Mouse (Mus musculus) brain, embryonic 14.5 days (tissue): ENCODE results near the gene Cpd.

Experiments used
- CTCF ChIP-seq: fragments of 200-500 bp; IDR thresholded peaks from 2 replicates; pipeline ENCODE4 v1.5.1; 2012; ENCODE audit warnings: inconsistent platforms, mild to moderate bottlenecking, moderate library complexity, borderline replicate concordance; ENCODE audit not compliant: insufficient read depth, insufficient read length; ENCODE audit errors: extremely low read depth
- POLR2A ChIP-seq: fragments of 200-500 bp; IDR thresholded peaks from 2 replicates; pipeline ENCODE4 v1.6.1; 2012; ENCODE audit warnings: mild to moderate bottlenecking, inconsistent platforms, borderline replicate concordance; ENCODE audit not compliant: poor library complexity, insufficient read depth, insufficient read length, severe bottlenecking; ENCODE audit errors: extremely low read depth

GRCm38 (mm10) chr11:76889339-76890164 is 42.7 kb upstream of the Cpd start:
- TF ChIP-seq CTCF (no peak), POLR2A (no peak)
